Mouse (Mus musculus) bone marrow macrophage, adult 2 months (primary cell): ENCODE measurements around the gene Hspa12a.

Experiments used
- CTCF ChIP-seq: IDR thresholded peaks from 2 replicates; pipeline ENCODE4 v1.5.1; 2012; ENCODE audit warnings: low read depth, mild to moderate bottlenecking, low read length, moderate library complexity
- POLR2A ChIP-seq: IDR thresholded peaks from 2 replicates; pipeline ENCODE4 v1.6.1; 2012; ENCODE audit warnings: mild to moderate bottlenecking, low read depth, low read length, borderline replicate concordance

DNA sequence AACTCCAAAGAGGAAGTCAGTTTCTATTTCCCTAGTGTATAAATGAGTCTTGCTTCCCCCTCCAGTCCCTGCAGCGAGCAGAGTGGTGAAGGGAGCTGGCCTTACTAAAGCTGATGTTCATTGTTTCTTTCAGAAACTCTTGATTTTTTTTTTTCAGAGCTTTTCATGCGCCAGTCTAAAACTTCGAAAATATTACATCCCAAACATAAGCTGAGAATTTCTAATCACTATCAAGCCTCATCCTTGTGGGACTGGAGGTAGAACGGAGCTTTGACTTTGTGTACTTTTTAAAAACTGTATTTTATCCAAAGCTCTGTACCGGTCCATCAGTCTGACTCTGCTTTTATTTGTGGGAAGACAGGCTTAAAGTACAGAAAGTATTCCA is 36.6 kb upstream of the Hspa12a start:
- TF ChIP-seq CTCF (no peak), POLR2A (no peak)
